Mouse (Mus musculus) lung, postnatal 25 days (tissue): ENCODE data around the gene Stx1b.
A peak's percentile ranks its signal among the peaks of the same experiment; 100 is the strongest.
"Not testable (repeated sequence)": the region's sequence is repeated elsewhere in the genome, so short reads cannot be mapped to it uniquely, and the experiment has no call there.

Source experiments
- DNase-seq: peaks from one replicate; pipeline ENCODE4 v3.0.0; 2022; ENCODE audit warnings: low spot score

The Stx1b gene

GRCm38 (mm10) chr7:127824176-127824871 is at the start of gene Stx1b, which contains the start of gene Stx4a:
Gene Stx1b, minus strand, starts transcription at chr7:127824549.
Gene Stx4a, plus strand, starts transcription at chr7:127824294.
- no peak for DNase-seq

DNA sequence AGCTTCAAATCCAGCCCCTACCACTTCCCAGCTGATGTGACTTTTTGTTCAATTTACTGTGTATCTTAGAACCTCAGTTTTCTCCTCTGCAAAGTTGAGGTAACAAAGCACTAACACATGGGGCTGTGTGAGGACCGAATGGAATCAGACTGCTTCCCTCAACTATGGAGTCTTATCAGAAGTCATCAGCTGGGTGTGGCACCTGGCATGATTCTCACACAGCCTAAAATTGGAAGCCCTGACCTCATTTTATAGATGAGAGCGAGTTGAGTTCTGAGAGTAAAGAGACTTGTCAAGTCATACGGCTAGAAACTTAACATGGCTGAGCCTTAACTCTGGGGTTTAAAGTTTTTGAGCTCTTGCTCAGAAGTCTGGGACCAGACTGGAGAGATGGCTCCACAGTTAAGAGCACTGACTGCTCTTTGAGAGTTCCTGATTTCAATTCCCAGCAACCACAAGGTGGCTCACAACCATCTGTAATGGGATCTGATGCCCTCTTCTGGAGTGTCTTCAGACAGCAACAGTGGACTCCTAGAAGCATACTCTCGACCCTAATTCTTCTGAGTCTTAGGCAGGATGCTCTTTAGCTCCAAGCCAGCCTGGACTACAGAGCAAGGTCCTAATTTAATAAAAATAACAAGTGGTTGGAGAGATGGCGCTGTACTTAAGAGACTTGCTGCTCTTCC is 45.9 kb upstream of the Stx1b start:
- DNase-seq, result no peak

DNA sequence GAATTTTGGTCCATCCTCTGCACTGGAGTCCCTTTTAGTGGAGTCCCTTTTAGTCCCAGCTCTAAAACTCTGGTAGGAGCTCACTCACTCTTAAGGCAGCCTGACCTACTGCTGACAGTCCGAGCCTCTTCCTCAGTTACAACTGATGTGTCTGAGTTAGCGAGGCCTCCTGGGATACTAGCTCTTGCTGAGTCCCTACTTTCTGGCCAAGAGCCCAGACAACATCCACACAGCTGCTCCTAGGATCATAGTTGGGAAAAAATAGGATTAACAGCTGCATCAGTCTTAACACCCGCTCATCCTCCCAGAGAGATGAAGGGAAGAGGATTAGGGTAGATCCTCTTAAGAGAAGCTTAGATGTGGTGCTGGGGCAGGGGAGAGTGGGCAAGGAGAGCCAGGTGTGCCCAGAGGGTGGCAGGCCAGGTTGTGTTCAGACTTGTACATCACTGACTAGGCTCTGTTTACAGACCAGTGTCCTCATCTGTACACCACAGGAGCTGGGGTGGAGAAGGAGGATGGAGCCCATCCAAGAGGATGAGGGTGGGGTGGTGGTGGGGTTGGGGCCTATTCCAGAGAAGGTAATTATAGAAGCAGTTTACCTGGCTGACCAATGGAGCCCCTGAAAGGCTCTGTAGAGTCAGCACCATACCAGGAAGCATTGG is 44.9 kb upstream of the Stx1b start:
- no peak for DNase-seq

GRCm38 (mm10) chr7:127867641-127868040 is 43.3 kb upstream of the Stx1b start:
- no peak for DNase-seq

DNA sequence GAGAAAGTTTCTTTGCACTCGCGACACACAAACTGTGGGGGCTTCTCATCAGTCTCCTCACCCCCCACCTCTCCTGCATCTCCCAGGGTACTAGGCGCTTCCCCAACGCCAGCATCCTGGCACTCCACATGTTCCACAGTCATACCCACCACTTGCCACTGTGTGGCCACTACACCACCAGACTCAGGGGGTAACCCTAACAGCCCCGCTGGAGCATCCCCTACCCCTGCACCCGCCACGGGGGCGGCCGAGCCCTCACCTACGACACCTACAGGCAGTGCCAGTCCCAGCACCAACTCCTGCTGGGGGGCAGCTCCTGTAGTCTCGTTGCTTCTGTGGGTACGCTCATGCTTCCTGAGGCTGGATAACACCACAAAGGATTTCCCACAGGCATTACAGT is 42.1 kb upstream of the Stx1b start:
- no peak for DNase-seq

DNA sequence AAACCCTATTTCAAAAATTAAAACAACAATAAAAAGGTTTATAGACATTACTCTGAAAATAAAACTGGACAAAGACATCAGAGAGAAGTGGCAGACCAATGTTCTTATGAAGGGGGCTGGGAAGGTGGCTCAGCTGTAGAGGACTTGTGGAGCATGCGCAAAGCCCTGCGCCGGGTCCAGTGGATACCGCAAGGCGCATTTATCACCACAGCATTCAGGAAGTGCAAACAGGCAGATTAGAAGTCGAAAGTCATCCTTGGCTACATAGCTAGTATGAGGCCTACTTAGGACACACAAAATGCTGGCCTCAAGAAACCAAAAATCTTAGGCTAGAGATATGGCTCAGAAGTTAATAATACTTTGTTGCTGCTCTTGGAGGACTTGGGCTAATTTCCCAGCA is 33.9 kb upstream of the Stx1b start:
- DNase-seq, result no peak

DNA sequence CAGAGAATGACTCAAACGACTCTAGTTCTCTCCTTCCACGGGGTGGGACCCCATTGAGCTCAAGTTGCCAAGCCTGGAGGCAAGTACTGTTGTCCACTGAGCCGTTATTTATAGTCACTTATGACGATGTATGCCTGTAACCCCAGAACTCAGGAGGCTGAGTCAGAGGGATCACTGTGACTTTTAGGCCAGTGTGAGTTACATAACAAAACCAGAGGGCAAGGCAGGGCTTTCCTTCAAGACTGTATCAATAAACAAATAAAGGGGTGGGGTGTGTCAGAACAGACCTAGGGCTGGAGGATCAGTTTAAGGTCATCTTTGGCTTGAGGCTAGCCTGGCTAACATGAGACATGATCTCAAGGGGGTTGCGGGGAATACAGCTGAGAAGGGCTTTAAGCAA is 26.6 kb upstream of the Stx1b start:
- peak; percentile 31 for DNase-seq

GRCm38 (mm10) chr7:127849973-127850875 is 25.9 kb upstream of the Stx1b start:
- no peak for DNase-seq

- DNase-seq, result peak; percentile 88
Measured at GRCm38 (mm10) chr7:127842001-127842718, 17.8 kb upstream of the Stx1b start.

DNA sequence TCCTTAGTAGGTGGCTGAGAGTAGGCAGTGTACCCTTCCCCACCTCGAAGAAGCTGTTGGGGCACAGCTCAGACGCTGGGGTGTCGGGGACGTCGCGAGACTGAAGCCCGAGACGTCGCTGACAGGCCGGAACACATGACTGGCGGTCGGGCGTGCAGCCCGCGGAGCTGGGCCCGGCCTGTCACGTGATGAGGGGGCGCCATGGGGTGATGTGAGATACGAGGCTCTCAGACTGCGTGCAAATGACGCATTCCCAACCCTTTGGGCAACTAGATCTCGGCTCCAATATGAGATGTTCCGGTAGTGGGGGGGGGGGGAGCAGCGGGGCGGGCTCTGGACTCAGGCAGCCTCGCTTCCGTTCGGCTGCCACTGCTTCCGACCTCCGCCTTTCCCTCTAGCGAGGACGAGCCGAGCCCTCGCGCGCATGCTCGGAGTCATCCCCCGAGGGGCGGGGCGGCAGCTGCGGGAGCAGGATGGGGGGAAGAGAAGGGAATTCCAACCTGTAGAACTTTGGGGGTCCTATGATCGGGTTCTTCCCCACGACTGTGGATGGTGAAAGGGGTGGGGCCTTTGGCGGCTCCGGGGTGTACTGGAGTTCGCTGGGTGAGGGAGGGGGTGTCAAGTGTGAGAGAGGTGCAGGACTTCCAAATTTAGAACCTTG is 17.1 kb upstream of the Stx1b start:
- DNase-seq, result peak; percentile 94

DNA sequence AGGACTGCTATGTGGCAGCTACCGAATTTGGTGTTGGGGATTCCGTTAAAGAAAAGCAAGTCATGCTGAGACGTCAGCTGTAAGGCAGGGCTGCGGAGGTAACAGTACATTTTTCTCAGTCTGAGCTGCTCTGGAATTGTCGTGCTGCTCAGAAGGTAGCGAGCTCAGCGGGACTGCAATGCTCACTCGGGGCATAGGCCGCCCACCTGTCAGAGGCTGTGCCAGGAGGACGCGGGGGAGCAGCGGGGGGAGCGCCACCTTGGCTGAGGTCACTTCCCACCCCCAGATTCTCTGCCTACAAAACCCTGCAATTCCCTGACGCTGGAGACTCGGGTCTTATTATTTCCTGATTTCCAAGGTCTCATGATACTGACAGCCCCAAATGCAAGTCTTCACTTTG is 16.5 kb upstream of the Stx1b start:
- DNase-seq, result no peak

- not testable (repeated sequence) for DNase-seq
Measured at GRCm38 (mm10) chr7:127840031-127840430, 15.7 kb upstream of the Stx1b start.

DNA sequence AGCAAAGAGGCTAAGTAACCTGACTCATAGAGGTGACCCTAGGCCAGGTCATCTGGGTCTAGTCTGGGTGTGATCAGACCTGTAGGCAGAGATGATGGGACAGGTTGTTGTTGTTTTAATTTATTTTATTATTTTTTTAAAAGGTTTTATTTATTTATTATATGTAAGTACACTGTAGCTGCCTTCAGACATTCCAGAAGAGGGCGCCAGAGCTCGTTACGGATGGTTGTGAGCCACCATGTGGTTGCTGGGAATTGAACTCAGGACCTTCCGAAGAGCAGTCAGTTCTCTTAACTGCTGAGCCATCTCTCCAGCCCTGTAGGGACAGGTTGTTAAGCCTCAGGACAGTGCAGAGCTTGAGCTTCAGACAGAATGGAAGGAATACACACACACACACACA is 13.5 kb upstream of the Stx1b start:
- not testable (repeated sequence) for DNase-seq

DNA sequence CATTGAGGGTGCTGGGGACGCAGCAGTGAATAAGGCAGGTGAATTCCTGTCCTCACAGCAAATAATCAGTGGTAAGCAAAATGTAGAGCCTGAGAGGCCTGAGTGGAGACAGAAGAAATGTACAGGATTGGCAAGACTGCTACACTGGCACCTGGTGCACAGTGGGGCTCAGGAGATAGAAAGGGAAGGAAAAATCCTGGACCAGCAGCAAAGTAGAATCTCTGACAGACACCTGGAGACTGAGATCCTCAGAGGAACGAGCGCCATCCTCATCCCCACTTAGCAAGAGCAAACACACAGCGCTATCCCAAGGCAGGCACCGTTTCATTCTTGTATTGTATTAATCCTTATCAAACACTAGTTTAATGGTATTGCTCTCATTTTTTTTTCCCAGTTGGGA is 13.1 kb upstream of the Stx1b start:
- no peak for DNase-seq

DNA sequence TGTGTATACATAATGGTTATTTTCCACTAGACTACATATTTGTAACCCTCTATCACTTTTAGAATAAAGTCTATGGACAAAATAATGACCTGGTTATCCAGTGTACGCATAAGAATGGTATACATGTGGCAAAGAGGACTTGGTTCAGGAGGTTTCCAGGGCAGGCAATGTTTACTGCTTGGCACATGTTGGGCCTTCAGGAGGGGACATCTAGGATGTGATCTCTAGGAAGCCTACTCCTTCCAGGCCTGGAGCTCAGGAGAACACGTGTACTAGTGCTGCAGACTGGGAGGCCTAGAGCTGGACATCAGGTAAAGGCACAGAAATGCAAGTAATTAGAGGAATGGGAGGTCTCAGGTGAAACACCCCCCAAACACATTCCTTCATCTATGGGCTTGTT is 11.2 kb upstream of the Stx1b start:
- no peak for DNase-seq

GRCm38 (mm10) chr7:127823236-127824171 is 845 bp downstream of the Stx1b start:
- DNase-seq, result no peak

DNA sequence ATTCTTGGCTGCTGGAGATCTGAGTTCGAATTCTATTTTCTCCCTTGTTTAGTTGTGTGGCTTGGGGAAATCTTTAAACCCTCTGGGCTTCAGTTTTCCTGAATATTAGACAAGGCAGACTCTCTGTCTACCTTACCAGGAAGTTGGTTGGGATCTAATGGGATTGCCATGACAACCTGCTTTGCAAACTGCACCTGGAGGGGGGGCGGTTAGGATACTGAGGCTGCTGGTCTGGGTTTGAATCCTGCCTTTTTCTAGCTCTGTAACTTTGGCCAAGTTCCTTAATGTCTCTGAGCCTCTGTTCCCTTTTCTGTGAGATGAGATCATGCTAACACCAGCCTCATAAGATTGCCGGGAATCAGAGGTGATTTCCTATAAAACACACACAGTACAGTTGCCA is 1.9 kb downstream of the Stx1b start:
- no peak for DNase-seq

- no peak for DNase-seq
Measured at GRCm38 (mm10) chr7:127820836-127821509, 3.4 kb downstream of the Stx1b start.

DNA sequence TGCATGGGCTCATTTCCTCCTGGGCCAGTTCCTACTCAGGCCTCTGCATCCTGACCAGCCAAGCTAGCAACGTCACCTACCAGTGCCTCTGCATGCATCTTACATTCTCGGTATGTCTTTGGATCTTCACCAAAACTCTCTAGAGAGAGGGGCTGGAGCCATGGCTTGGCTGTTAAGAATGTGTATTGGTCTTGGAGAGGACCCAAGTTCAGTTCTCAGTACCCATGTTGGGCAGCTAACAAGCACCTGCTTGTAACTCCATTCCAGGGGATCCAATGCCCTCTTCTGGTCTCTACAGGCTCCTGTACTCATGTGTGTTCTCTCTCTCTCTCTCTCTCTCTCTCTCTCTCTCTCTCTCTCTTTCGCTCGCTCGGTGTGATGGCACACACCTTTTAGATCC is 6.6 kb downstream of the Stx1b start:
- DNase-seq, result no peak
